Mouse (Mus musculus) megakaryocyte, adult 5-6 weeks (primary cell): ENCODE results near the gene Marveld1. TPM values are rescaled to one million over a fixed set of nuclear protein-coding genes. Genes with fewer than 3 reads are reported as not detected.
A peak's percentile ranks its signal among the peaks of the same experiment; 100 is the strongest.

Experiments
- ATAC-seq: 2 replicates; pipeline ENCODE4 v1.8.0; 2016; ENCODE audit warnings: mild to moderate bottlenecking, inconsistent platforms; ENCODE audit not compliant: poor library complexity, severe bottlenecking
- total RNA-seq, 2 experiments: library from RNA; stranded (forward) in 1 of 2; stranded (reverse) in 1 of 2; fragments of 153-499, 151-499 nt in 1 of 2; fragments of 221-1000, 200-1000 nt in 1 of 2; gene quantifications; 2 replicates each; pipeline versions ENCODE4 v1.2.3 to v1.2.4; 2015 to 2017

The Marveld1 gene
- total RNA-seq, 2 experiments from 2014 or later, result 5.7 to 9.4 TPM

DNA sequence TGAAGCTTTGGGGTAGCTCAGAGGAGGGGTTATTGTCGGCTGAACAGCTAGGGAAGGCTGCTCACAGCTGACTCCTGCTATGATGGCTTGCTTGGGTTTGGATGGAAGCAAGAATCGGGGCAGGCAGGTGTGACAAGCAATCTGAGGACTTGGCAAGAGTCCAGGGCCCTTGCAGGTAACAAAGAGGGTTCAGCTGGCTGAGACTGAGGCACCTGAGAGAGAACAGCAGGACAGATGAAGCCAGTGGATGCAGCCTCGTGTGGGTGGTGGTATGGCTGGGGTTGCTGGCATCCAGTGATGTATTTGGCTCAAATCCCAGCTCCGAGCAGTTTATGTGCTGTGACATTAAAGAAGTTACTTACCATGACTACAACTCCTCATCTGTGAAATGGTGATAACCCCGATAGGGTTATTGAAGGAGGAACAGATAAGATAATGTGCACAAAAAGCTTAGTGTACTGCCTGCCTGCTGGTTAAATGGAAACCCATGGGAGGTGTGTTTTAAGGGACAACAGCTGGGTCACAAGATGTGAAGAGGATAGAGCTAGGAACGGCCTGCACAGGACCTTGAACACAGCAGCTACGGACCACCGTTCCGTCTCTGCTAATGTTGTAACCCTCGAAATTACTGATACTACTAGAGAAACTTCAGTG is 22.2 kb downstream of the Marveld1 start:
- ATAC-seq, result no peak

DNA sequence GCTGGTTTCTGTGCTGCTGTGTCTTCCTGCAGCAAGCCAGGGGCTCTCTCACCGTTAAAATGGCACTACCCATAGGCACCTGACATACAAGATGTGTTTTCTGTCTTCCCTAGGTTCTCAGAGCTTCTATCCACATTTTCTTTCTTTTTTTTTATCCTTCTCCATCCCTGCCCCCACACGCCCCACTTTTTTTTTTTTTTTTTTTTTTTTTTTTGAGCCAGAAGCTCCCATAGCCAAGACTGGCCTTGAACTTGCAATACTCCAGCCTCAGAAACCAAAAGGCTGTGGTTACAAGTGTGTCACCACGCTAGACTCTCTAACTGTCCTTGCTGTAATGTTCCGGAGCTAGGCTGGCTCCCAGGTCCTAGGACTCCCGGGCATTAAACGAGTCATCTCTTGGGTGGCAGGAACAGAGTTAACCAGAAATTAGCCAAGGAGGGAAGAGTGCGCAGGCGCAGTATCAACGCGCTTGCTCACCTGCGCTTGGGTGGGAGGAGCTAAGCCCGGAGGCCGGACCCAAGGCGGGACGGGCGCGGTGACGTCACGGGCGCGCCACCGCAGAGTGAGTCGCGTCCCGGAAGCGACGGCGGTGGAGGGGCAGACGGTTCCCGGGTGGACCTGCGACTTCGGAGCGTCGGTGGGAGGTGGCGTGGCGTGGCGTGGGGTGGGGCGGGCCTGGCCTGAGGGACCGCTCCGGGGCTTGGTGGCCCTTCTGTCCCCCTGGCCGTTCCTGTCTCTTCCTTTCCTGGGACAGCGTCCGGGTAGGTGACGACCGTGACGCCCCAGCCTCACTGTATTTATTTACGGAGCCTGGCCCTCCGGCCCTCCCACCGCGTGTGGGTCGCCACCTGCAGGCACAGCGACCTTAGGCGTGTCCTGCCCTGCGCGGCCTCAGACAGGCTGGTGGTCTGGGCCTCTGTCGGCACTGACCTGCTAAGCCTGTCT is 23.1 kb downstream of the Marveld1 start:
- peak; percentile 94 for ATAC-seq

DNA sequence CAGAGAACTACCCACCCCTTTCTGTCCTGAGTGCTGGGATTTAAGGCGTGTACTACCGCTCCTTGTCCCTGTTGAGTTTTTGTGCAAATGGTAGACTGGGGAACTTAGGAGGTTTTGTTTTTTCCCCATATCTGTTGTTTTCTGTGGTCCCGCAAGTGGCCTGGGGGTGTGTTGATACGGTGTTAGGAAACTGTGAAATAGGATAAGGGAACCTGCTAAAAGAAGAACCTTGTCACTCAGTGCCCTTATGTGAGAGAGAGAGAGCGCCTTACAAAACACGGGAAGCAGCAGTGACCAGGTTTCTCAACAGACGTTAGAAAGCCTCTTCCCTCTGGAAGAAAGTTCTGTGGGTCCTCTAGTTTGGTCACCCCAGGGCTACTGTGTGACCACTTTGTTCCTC is 29.6 kb downstream of the Marveld1 start:
- ATAC-seq, result peak; percentile 88

DNA sequence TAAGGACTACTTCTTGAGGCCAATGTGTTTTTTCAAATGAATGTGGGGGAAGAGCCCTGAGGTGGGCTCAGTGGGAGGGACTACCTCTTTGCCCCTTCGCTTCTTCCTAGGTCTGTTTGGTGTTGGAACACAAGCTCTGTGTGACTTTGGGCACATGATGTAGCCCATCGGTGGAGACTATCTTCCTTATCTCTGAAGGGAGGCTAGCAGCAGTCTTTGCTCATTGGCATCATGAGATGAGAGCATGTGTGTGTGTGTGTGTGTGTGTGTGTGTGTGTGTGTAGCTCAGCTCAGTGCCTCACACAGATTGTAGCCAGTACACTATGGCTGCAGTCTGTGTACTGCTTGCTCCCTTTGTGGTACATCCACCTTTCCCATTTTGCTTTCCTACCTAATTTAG is 30.3 kb downstream of the Marveld1 start:
- ATAC-seq, result 0 out of 2 replicates have a peak, but pooled peaks have one; percentile 15

- ATAC-seq, result no peak
Measured at GRCm38 (mm10) chr19:42179356-42179755, 32.2 kb downstream of the Marveld1 start.

GRCm38 (mm10) chr19:42182673-42183072 is 35.5 kb downstream of the Marveld1 start:
- no peak for ATAC-seq

DNA sequence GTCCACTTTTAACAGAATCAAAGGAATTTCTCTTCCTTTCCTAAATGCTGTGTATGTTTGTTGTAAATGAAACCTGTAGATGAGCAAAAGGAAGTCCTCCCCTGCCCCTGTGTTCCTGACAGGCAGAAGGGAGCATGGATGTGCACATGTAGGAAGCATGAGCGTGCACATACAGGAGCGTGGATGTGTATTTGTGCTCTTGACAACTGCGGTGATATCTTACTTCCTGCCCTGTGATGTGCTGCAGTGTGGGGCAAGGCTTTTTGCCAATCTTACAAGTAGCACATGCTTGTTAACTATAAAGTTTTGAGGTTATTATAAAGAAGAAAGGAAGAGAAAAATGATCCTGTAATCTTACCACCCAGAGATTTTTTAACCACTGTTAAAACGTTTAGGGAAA is 42.5 kb downstream of the Marveld1 start:
- no peak for ATAC-seq

DNA sequence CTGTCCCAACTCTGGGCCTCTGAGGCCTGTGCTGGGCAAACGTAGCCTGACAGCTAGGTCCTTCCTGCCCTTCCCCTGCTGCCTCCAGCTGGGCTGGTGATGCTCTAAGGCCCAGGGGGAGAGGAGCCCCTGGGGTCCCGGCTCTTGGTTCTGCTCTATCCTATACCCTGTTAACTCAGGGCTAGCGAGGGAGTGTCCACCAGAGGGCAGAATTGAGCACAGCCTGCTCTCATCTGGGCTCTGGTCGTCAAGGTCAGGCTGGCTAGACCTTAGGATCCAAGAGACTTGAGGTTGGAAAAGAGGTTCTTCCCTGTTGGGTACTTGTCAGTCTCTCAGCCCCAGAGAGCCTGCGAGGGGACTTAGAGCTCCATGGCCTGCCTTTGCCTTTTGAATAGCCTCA is 43.3 kb downstream of the Marveld1 start:
- ATAC-seq, result peak; percentile 79

GRCm38 (mm10) chr19:42193311-42193710 is 46.1 kb downstream of the Marveld1 start:
- ATAC-seq, result no peak

GRCm38 (mm10) chr19:42196378-42196777 is 49.2 kb downstream of the Marveld1 start:
- ATAC-seq, result no peak

DNA sequence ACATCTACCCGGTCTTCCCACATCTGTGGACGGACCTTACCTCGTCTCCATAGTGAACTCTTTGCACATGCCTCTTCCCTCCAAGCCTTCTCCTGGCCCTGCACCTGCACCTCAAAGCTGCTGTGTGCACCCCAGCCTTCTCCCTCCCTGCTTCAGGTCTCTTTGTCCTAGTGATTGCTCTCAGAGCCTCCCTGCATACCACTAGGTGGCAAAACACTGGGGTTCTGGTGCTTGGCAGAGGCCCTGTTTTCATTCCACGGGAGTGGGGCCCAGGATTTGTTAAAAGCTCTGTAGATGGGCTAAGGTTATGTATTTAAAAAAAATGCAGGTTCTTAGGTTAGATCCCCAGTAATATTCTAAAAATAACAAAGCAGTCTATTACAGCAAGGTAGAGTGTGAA is 49.9 kb downstream of the Marveld1 start:
- no peak for ATAC-seq

- ATAC-seq, result no peak
Measured at GRCm38 (mm10) chr19:42198026-42198425, 50.8 kb downstream of the Marveld1 start.

Other genes with a start within 250 kb of the Marveld1 start
- gene Pgam1, start 235.5 kb upstream of the Marveld1 start, total RNA-seq (2015), result 587 and 602 TPM in 2 replicates
- 254 and 291 TPM in 2 replicates for gene Pgam1, start 235.5 kb upstream of the Marveld1 start, total RNA-seq (2017)
- gene Exosc1, start 214.0 kb upstream of the Marveld1 start, total RNA-seq (2015), result 37.0 and 38.6 TPM in 2 replicates
- 29.3 and 40.2 TPM in 2 replicates for gene Exosc1, start 214.0 kb upstream of the Marveld1 start, total RNA-seq (2017)
- gene Zdhhc16, start 213.9 kb upstream of the Marveld1 start, total RNA-seq (2015), result 25.9 and 36.1 TPM in 2 replicates
- 22.4 and 26.4 TPM in 2 replicates for gene Zdhhc16, start 213.9 kb upstream of the Marveld1 start, total RNA-seq (2017)
- 18.5 and 24.7 TPM in 2 replicates for gene Mms19, start 166.2 kb upstream of the Marveld1 start, total RNA-seq (2015)
- 21.7 and 33.8 TPM in 2 replicates for gene Mms19, start 166.2 kb upstream of the Marveld1 start, total RNA-seq (2017)
- 15.1 and 17.0 TPM in 2 replicates for gene Ubtd1, start 165.6 kb upstream of the Marveld1 start, total RNA-seq (2015)
- gene Ubtd1, start 165.6 kb upstream of the Marveld1 start, total RNA-seq (2017), result 11.9 and 12.2 TPM in 2 replicates
- gene Ankrd2, start 111.4 kb upstream of the Marveld1 start, total RNA-seq (2015), result not detected in 2 replicates
- not detected in 2 replicates for gene Ankrd2, start 111.4 kb upstream of the Marveld1 start, total RNA-seq (2017)
- gene Hoga1, start 101.8 kb upstream of the Marveld1 start, total RNA-seq (2015), result not detected in 2 replicates
- gene Hoga1, start 101.8 kb upstream of the Marveld1 start, total RNA-seq (2017), result 0.20 and 1.2 TPM in 2 replicates
- not detected in 2 replicates for gene 4933411K16Rik, start 95.2 kb upstream of the Marveld1 start, total RNA-seq (2015)
- not detected in 2 replicates for gene 4933411K16Rik, start 95.2 kb upstream of the Marveld1 start, total RNA-seq (2017)
- gene Morn4, start 61.0 kb upstream of the Marveld1 start, total RNA-seq (2015), result 0.36 TPM in 1 of 2 replicates, not detected in the other
- gene Morn4, start 61.0 kb upstream of the Marveld1 start, total RNA-seq (2017), result 0.07 TPM in 1 of 2 replicates, not detected in the other
- 12.0 and 12.2 TPM in 2 replicates for gene Pi4k2a, start 56.9 kb upstream of the Marveld1 start, total RNA-seq (2015)
- gene Pi4k2a, start 56.9 kb upstream of the Marveld1 start, total RNA-seq (2017), result 9.9 and 10.7 TPM in 2 replicates
- gene Avpi1, start 18.3 kb upstream of the Marveld1 start, total RNA-seq (2015), result 1.1 and 1.7 TPM in 2 replicates
- gene Avpi1, start 18.3 kb upstream of the Marveld1 start, total RNA-seq (2017), result 2.9 and 6.2 TPM in 2 replicates
- gene Zfyve27, start 16.6 kb downstream of the Marveld1 start, total RNA-seq (2015), result 7.9 and 13.1 TPM in 2 replicates
- 21.3 and 26.3 TPM in 2 replicates for gene Zfyve27, start 16.6 kb downstream of the Marveld1 start, total RNA-seq (2017)
- gene Sfrp5, start 54.9 kb downstream of the Marveld1 start, total RNA-seq (2015), result not detected in 2 replicates
- not detected in 2 replicates for gene Sfrp5, start 54.9 kb downstream of the Marveld1 start, total RNA-seq (2017)
- not detected in 2 replicates for gene Golga7b, start 100.2 kb downstream of the Marveld1 start, total RNA-seq (2015)
- gene Golga7b, start 100.2 kb downstream of the Marveld1 start, total RNA-seq (2017), result not detected in 2 replicates